Mouse (Mus musculus): Measurements from ENCODE around the gene Mta2.

DNA sequence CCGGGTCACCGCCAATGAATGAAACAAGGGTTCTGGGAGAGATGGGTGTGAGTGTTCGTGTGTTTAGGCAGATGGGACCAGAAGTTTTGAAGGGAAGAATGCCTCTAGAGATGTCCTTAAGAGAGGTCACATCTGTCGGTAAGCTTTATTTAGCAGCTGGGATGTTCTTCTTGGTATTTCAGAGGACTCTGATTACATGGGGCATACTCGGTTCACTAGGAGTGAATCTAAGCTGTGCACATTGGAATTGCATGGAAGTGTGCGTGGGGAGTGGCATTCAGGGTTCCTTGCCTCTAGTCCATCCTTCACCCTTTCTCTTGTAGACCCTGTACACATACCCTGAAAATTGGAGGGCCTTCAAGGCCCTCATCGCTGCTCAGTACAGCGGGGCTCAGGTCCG, 26.2 kb downstream of the Mta2 start:
- TF ChIP-seq CTCF (IDR thresholded peaks at IDR 0.05; ENCODE audit: low read depth, low read length) (no peak), POLR2A (IDR thresholded peaks at IDR 0.05; ENCODE audit: borderline replicate concordance, low read depth, low read length) (no peak)
